Mouse (Mus musculus): ENCODE data around the gene Serhl. TPM values are rescaled to one million over a fixed set of nuclear protein-coding genes. Genes with fewer than 3 reads are reported as not detected.

Gene Serhl
- polyA plus RNA-seq, 1 experiment: 133 TPM

- Histone ChIP-seq H3K27me3 (ENCODE audit: control insufficient read depth, insufficient read depth, low read length) (no peaks in the 10 kb centered on the region), H3K27ac (ENCODE audit: insufficient read depth, low read depth, low read length) (peak overlapping the region; percentile 65)
These were observed 10.4 kb downstream of the Serhl start for GRCm38 (mm10) chr15:83099533-83100331.

GRCm38 (mm10) chr15:83100332-83100662 lies 11.0 kb downstream of the Serhl start:
- peak overlapping the region; percentile 65 for H3K27ac ChIP-seq (ENCODE audit: insufficient read depth, low read depth, low read length)
- under 1% methylated on average over 8 of the region's 8 CpGs for WGBS
- H3K27me3 ChIP-seq (ENCODE audit: control insufficient read depth, insufficient read depth, low read length): no peaks in the 10 kb centered on the region
- H3K4me1 ChIP-seq (ENCODE audit: control insufficient read depth, insufficient read depth, insufficient read length, low read length): peaks cover 17% of the 10 kb centered on the region
- peak overlapping the region; percentile 80 for H3K4me3 ChIP-seq (ENCODE audit: low read depth, low read length)
- H3K36me3 ChIP-seq (ENCODE audit: control insufficient read depth, insufficient read depth, low read length): peaks cover 14% of the 10 kb centered on the region
- TF ChIP-seq CTCF (IDR thresholded peaks at IDR 0.05; ENCODE audit: extremely low read depth, insufficient read length, insufficient replicate concordance, low read depth, low read length): no peak
- no peak for TF ChIP-seq POLR2A (IDR thresholded peaks at IDR 0.05; ENCODE audit: low read depth, low read length)

More at GRCm38 (mm10) chr15:83099533-83100331, 10.4 kb downstream of the Serhl start:
- Histone ChIP-seq H3K4me3 (ENCODE audit: low read depth, low read length) (peak overlapping the region; percentile 80), H3K36me3 (ENCODE audit: control insufficient read depth, insufficient read depth, low read length) (peaks cover 12% of the 10 kb centered on the region), H3K4me1 (ENCODE audit: control insufficient read depth, insufficient read depth, insufficient read length, low read length) (peaks cover 17% of the 10 kb centered on the region)
- no peak for TF ChIP-seq CTCF (IDR thresholded peaks at IDR 0.05; ENCODE audit: extremely low read depth, insufficient read length, insufficient replicate concordance, low read depth, low read length)
- TF ChIP-seq POLR2A (IDR thresholded peaks at IDR 0.05; ENCODE audit: low read depth, low read length): no peak; the same call in none of the 2 replicates
- WGBS: 3% methylated on average over 31 of the region's 31 CpGs

GRCm38 (mm10) chr15:83103111-83103510 lies 13.8 kb downstream of the Serhl start:
- Histone ChIP-seq H3K4me1 (ENCODE audit: control insufficient read depth, insufficient read depth, insufficient read length, low read length) (peaks cover 27% of the 10 kb centered on the region), H3K27me3 (ENCODE audit: control insufficient read depth, insufficient read depth, low read length) (no peaks in the 10 kb centered on the region), H3K36me3 (ENCODE audit: control insufficient read depth, insufficient read depth, low read length) (peaks cover 28% of the 10 kb centered on the region), H3K27ac (ENCODE audit: insufficient read depth, low read depth, low read length) (0 out of 2 replicates have a peak overlapping the region, but pooled peaks have one; percentile 6), H3K4me3 (ENCODE audit: low read depth, low read length) (no peak overlapping the region)
- WGBS: 68% methylated on average over 1 of the region's 1 CpGs
- TF ChIP-seq POLR2A (IDR thresholded peaks at IDR 0.05; ENCODE audit: low read depth, low read length): no peak
- no peak for TF ChIP-seq CTCF (IDR thresholded peaks at IDR 0.05; ENCODE audit: extremely low read depth, insufficient read length, insufficient replicate concordance, low read depth, low read length)

- TF ChIP-seq CTCF (IDR thresholded peaks at IDR 0.05; ENCODE audit: extremely low read depth, insufficient read length, insufficient replicate concordance, low read depth, low read length) (no peak), POLR2A (IDR thresholded peaks at IDR 0.05; ENCODE audit: low read depth, low read length) (no peak)
- Histone ChIP-seq H3K36me3 (ENCODE audit: control insufficient read depth, insufficient read depth, low read length) (peaks cover 40% of the 10 kb centered on the region), H3K27me3 (ENCODE audit: control insufficient read depth, insufficient read depth, low read length) (no peaks in the 10 kb centered on the region), H3K4me1 (ENCODE audit: control insufficient read depth, insufficient read depth, insufficient read length, low read length) (peaks cover 24% of the 10 kb centered on the region), H3K4me3 (ENCODE audit: low read depth, low read length) (no peak overlapping the region), H3K27ac (ENCODE audit: insufficient read depth, low read depth, low read length) (peak overlapping the region; percentile 59)
- WGBS: 41% methylated on average over 6 of the region's 6 CpGs
These were observed 17.1 kb downstream of the Serhl start for GRCm38 (mm10) chr15:83106426-83106825.

- TF ChIP-seq CTCF (IDR thresholded peaks at IDR 0.05; ENCODE audit: extremely low read depth, insufficient read length, insufficient replicate concordance, low read depth, low read length) (no peak), POLR2A (IDR thresholded peaks at IDR 0.05; ENCODE audit: low read depth, low read length) (no peak)
These were observed 18.5 kb downstream of the Serhl start for GRCm38 (mm10) chr15:83107814-83108213.

GRCm38 (mm10) chr15:83111290-83111689 lies 22.0 kb downstream of the Serhl start:
- Histone ChIP-seq H3K27me3 (ENCODE audit: control insufficient read depth, insufficient read depth, low read length) (no peaks in the 10 kb centered on the region), H3K4me1 (ENCODE audit: control insufficient read depth, insufficient read depth, insufficient read length, low read length) (peaks cover 5% of the 10 kb centered on the region; the same call in 1 of the 2 replicates), H3K27ac (ENCODE audit: insufficient read depth, low read depth, low read length) (no peak overlapping the region), H3K36me3 (ENCODE audit: control insufficient read depth, insufficient read depth, low read length) (peaks cover 33% of the 10 kb centered on the region), H3K4me3 (ENCODE audit: low read depth, low read length) (no peak overlapping the region)
- TF ChIP-seq POLR2A (IDR thresholded peaks at IDR 0.05; ENCODE audit: low read depth, low read length) (no peak), CTCF (IDR thresholded peaks at IDR 0.05; ENCODE audit: extremely low read depth, insufficient read length, insufficient replicate concordance, low read depth, low read length) (no peak)
- WGBS: 68% methylated on average over 6 of the region's 6 CpGs

More at GRCm38 (mm10) chr15:83107814-83108213, 18.5 kb downstream of the Serhl start:
- H3K4me3 ChIP-seq (ENCODE audit: low read depth, low read length): no peak overlapping the region
- WGBS: 88% methylated on average over 6 of the region's 6 CpGs
- H3K27me3 ChIP-seq (ENCODE audit: control insufficient read depth, insufficient read depth, low read length): no peaks in the 10 kb centered on the region
- H3K4me1 ChIP-seq (ENCODE audit: control insufficient read depth, insufficient read depth, insufficient read length, low read length): peaks cover 21% of the 10 kb centered on the region
- H3K36me3 ChIP-seq (ENCODE audit: control insufficient read depth, insufficient read depth, low read length): peaks cover 38% of the 10 kb centered on the region
- no peak overlapping the region for H3K27ac ChIP-seq (ENCODE audit: insufficient read depth, low read depth, low read length)

GRCm38 (mm10) chr15:83111874-83112273 lies 22.6 kb downstream of the Serhl start:
- no peak for TF ChIP-seq CTCF (IDR thresholded peaks at IDR 0.05; ENCODE audit: extremely low read depth, insufficient read length, insufficient replicate concordance, low read depth, low read length)
- TF ChIP-seq POLR2A (IDR thresholded peaks at IDR 0.05; ENCODE audit: low read depth, low read length): no peak
- Histone ChIP-seq H3K4me1 (ENCODE audit: control insufficient read depth, insufficient read depth, insufficient read length, low read length) (peaks cover 2% of the 10 kb centered on the region; the same call in 1 of the 2 replicates), H3K4me3 (ENCODE audit: low read depth, low read length) (no peak overlapping the region), H3K36me3 (ENCODE audit: control insufficient read depth, insufficient read depth, low read length) (peaks cover 37% of the 10 kb centered on the region), H3K27me3 (ENCODE audit: control insufficient read depth, insufficient read depth, low read length) (no peaks in the 10 kb centered on the region), H3K27ac (ENCODE audit: insufficient read depth, low read depth, low read length) (no peak overlapping the region)
- WGBS: 88% methylated on average over 7 of the region's 7 CpGs

Data from small intestine, adult 2 months (tissue).